Mouse (Mus musculus) gastrocnemius, postnatal 25 days (tissue): ENCODE measurements around the gene Ifi204. TPM values are rescaled to one million over a fixed set of nuclear protein-coding genes. Genes with fewer than 3 reads are reported as not detected.
"Not testable (repeated sequence)": the region's sequence is repeated elsewhere in the genome, so short reads cannot be mapped to it uniquely, and the experiment has no call there.

Source experiments
- DNase-seq: peaks from one replicate; pipeline ENCODE4 v3.0.0; 2022
- long read RNA-seq, 2 experiments: library from polyadenylated mRNA; stranded (forward); transcript quantifications; one replicate each; pipeline ENCODE4 v2.0.0; 2021
- total RNA-seq, 2 experiments: library from RNA; stranded (reverse); gene quantifications; 1 replicate in 1 of 2; 2 replicates in 1 of 2; pipeline ENCODE4 v1.2.3; 2021

Ifi204 gene
- total RNA-seq: 1 to 10 TPM; 2.7 to 3.6 TPM
- long read RNA-seq, experiment 1: 0 reads
- long read RNA-seq, experiment 2, partial matches to known transcripts: 2 of 3 reads
- long read RNA-seq, experiment 2, other reads (novel, unspliced or antisense): 0 of 3 reads

- DNase-seq: peak; percentile 76
These were observed at the start of gene Ifi204 for GRCm38 (mm10) chr1:173766848-173767617. Gene Ifi204, minus strand, starts transcription at chr1:173766943.

GRCm38 (mm10) chr1:173809294-173809693, 42.6 kb upstream of the Ifi204 start:
- not testable (repeated sequence) for DNase-seq

- not testable (repeated sequence) for DNase-seq
These were observed 36.0 kb upstream of the Ifi204 start for GRCm38 (mm10) chr1:173802689-173803281.

- DNase-seq: not testable (repeated sequence)
These were observed 35.5 kb upstream of the Ifi204 start for GRCm38 (mm10) chr1:173802207-173802606.

- not testable (repeated sequence) for DNase-seq
These were observed 35.0 kb upstream of the Ifi204 start for GRCm38 (mm10) chr1:173801791-173802190.

- not testable (repeated sequence) for DNase-seq
These were observed 6.7 kb upstream of the Ifi204 start for GRCm38 (mm10) chr1:173773457-173773856.

- not testable (repeated sequence) for DNase-seq
These were observed 6.7 kb downstream of the Ifi204 start for GRCm38 (mm10) chr1:173760032-173760431.

GRCm38 (mm10) chr1:173742262-173742661, 24.5 kb downstream of the Ifi204 start:
- DNase-seq: no peak

- peak; percentile 49 for DNase-seq
These were observed 25.1 kb downstream of the Ifi204 start, which contains the start of gene Ifi207 for GRCm38 (mm10) chr1:173741656-173742055. Gene Ifi207, minus strand, starts transcription at chr1:173741747.

GRCm38 (mm10) chr1:173740537-173740936, 26.2 kb downstream of the Ifi204 start:
- DNase-seq: no peak

GRCm38 (mm10) chr1:173736986-173737385, 29.8 kb downstream of the Ifi204 start:
- no peak for DNase-seq

GRCm38 (mm10) chr1:173735015-173735414, 31.7 kb downstream of the Ifi204 start:
- DNase-seq: not testable (repeated sequence)

- DNase-seq: no peak
These were observed 33.5 kb downstream of the Ifi204 start for GRCm38 (mm10) chr1:173733219-173733618.

Other genes with a start within 250 kb of the Ifi204 start
- gene Ifi214, start 231.0 kb downstream of the Ifi204 start, total RNA-seq: not detected
- under 1 TPM in 1 of 2 experiments, not detected in 1; 0.19 TPM for gene Ifi213, start 167.7 kb downstream of the Ifi204 start, total RNA-seq
- gene Ifi209, start 136.0 kb downstream of the Ifi204 start, total RNA-seq: under 1 TPM; 0.10 to 0.16 TPM
- gene Ifi208, start 93.3 kb downstream of the Ifi204 start, total RNA-seq: under 1 TPM in 1 of 2 experiments, not detected in 1; 0.19 TPM
- gene Ifi207, start 25.2 kb downstream of the Ifi204 start, total RNA-seq: 1 to 10 TPM; 2.2 to 2.9 TPM
- 1 to 10 TPM; 1.5 to 3.0 TPM for gene Ifi211, start 146.1 kb upstream of the Ifi204 start, total RNA-seq
- 1 to 10 TPM; 3.8 to 4.6 TPM for gene Mndal, start 175.5 kb upstream of the Ifi204 start, total RNA-seq
- gene Ifi203, start 175.7 kb upstream of the Ifi204 start, total RNA-seq: 1 to 10 TPM; 4.0 to 5.2 TPM
- gene Ifi202b, start 215.8 kb upstream of the Ifi204 start, total RNA-seq: not detected